16 mouse cellular contexts compared by ENCODE assay signal in genomic region chr16:8530018-8530417, GRCm38 (mm10). TPM values are rescaled to one million over a fixed set of nuclear protein-coding genes. Genes with fewer than 3 reads are reported as not detected.
DNase-seq lines count a peak whose midpoint lies in the region; ATAC-seq lines count a peak whose summit lies in the region.
"Had no signal": no experiment of that assay in that cellular context is flagged by ENCODE, and none has a peak within 500 bp of the region (broad histone marks: within the 10 kb centered on the region; RNA-seq: fewer than 3 reads in every experiment).

No protein-coding gene starts in this region.

- H3K27me3 ChIP-seq in neural tube, embryonic 13.5 days, result no peaks in the 10 kb centered on the region
- no peaks in the 10 kb centered on the region for H3K27me3 ChIP-seq in neural tube, embryonic 15.5 days (replicated peaks)
- H3K27me3 ChIP-seq in forebrain, embryonic 14.5 days (replicated peaks; ENCODE audit: control insufficient read depth, insufficient read depth, low read length), result peaks cover 27% of the 10 kb centered on the region
- H3K27me3 ChIP-seq: limb, embryonic 15.5 days had no signal

- H3K4me3 ChIP-seq in neural tube, embryonic 13.5 days, result no peak overlapping the region
- no peak overlapping the region for H3K4me3 ChIP-seq in neural tube, embryonic 15.5 days (replicated peaks)
- no peak overlapping the region for H3K4me3 ChIP-seq in forebrain, embryonic 14.5 days (ENCODE audit: low read depth, low read length)
- H3K4me3 ChIP-seq: forebrain, embryonic 10.5 days; heart, embryonic 10.5 days; limb, embryonic 15.5 days had no signal

- peak overlapping the region; percentile 50 for H3K27ac ChIP-seq in neural tube, embryonic 13.5 days (replicated peaks)
- H3K27ac ChIP-seq in neural tube, embryonic 15.5 days (replicated peaks), result peak overlapping the region; percentile 51
- H3K27ac ChIP-seq in forebrain, embryonic 14.5 days (ENCODE audit: low read depth, low read length), result no peak overlapping the region; the same call in 1 of the 2 replicates
- H3K27ac ChIP-seq: heart, embryonic 10.5 days; limb, embryonic 15.5 days had no signal

- no peaks in the 10 kb centered on the region for H3K9me3 ChIP-seq in neural tube, embryonic 13.5 days
- H3K9me3 ChIP-seq in neural tube, embryonic 15.5 days (replicated peaks), result no peaks in the 10 kb centered on the region
- H3K9me3 ChIP-seq in forebrain, embryonic 14.5 days (replicated peaks; ENCODE audit: control insufficient read depth, low read length), result no peaks in the 10 kb centered on the region
- H3K9me3 ChIP-seq: heart, embryonic 10.5 days; limb, embryonic 15.5 days had no signal

- H3K36me3 ChIP-seq in neural tube, embryonic 13.5 days, result peaks cover 10% of the 10 kb centered on the region
- H3K36me3 ChIP-seq in neural tube, embryonic 15.5 days, result 0 out of 2 replicates have a peak, but pooled peaks cover 3% of the 10 kb centered on the region
- H3K36me3 ChIP-seq in forebrain, embryonic 14.5 days (ENCODE audit: control insufficient read depth, insufficient read depth, low read length), result no peaks in the 10 kb centered on the region
- H3K36me3 ChIP-seq: forebrain, embryonic 10.5 days; limb, embryonic 15.5 days had no signal

- no peak overlapping the region for H3K4me2 ChIP-seq in neural tube, embryonic 13.5 days
- peak overlapping the region; percentile 3; the same call in 1 of the 2 replicates for H3K4me2 ChIP-seq in neural tube, embryonic 15.5 days
- no peak overlapping the region for H3K4me2 ChIP-seq in forebrain, embryonic 14.5 days (ENCODE audit: low read length)
- H3K4me2 ChIP-seq: limb, embryonic 15.5 days had no signal

- 67% methylated on average over 14 of the region's 14 CpGs for WGBS in neural tube, embryonic 13.5 days
- WGBS in neural tube, embryonic 15.5 days, result 50% methylated on average over 14 of the region's 14 CpGs
- WGBS in forebrain, embryonic 14.5 days, result 84% methylated on average over 14 of the region's 14 CpGs

- H3K4me1 ChIP-seq in neural tube, embryonic 13.5 days (replicated peaks), result peaks cover 39% of the 10 kb centered on the region
- peaks cover 28% of the 10 kb centered on the region for H3K4me1 ChIP-seq in neural tube, embryonic 15.5 days
- H3K4me1 ChIP-seq in forebrain, embryonic 14.5 days (ENCODE audit: control insufficient read depth, insufficient read depth, low read length), result no peaks in the 10 kb centered on the region

- ATAC-seq in neural tube, embryonic 13.5 days (ENCODE audit: low read depth), result no peak
- peak; percentile 67 for ATAC-seq in inflammation-experienced regulatory T-cells, adult 6 months
- ATAC-seq in neural tube, embryonic 15.5 days (ENCODE audit: low FRiP score), result no peak
- ATAC-seq in forebrain, embryonic 14.5 days, result no peak

- H3K9ac ChIP-seq in neural tube, embryonic 13.5 days, result 0 out of 2 replicates have a peak overlapping the region, but pooled peaks have one; percentile 17
- H3K9ac ChIP-seq in neural tube, embryonic 15.5 days (replicated peaks), result no peak overlapping the region
- no peak overlapping the region for H3K9ac ChIP-seq in forebrain, embryonic 14.5 days (ENCODE audit: low read length)
- H3K9ac ChIP-seq: limb, embryonic 15.5 days had no signal

- DNase-seq in neural tube, embryonic 10.5 days (ENCODE audit: extremely low spot score, low spot score), result no peak
- DNase-seq in brain, adult 2 months (ENCODE audit: low read depth, low spot score), result peak; percentile 36
- no peak for DNase-seq in spleen, postnatal 36 days (ENCODE audit: low spot score in 2 of 2)
- DNase-seq in layer of hippocampus, postnatal 14 days (ENCODE audit: low spot score in 2 of 2), result no peak
- DNase-seq in forebrain, embryonic 14.5 days (ENCODE audit: low spot score), result no peak
- DNase-seq: cerebellum, adult 11-12 months; heart, postnatal 4 days; layer of hippocampus, postnatal 36 days; lung, postnatal 36 days; right cerebral cortex, postnatal 14 days had no signal

RNA-seq across cellular contexts. Expression of gene Abat, which starts 16.8 kb away (rescaled TPM):
- 120 and 128 TPM in 2 replicates for polyA plus RNA-seq in neural tube, embryonic 13.5 days (2015; fragmentation: Nextera tagmentation; extraction: Ambion mirVana)
- polyA plus RNA-seq in inflammation-experienced regulatory T-cells, adult 6 months (2017; shearing (Covaris generic)), result 1 to 10 TPM in 2 of 3 experiments, under 1 TPM in 1; 0.67 to 1.3 (median 1.1) TPM
- polyA plus RNA-seq in neural tube, embryonic 15.5 days (2015; fragmentation: Nextera tagmentation; extraction: Ambion mirVana), result 111 TPM in 2 replicates
- total RNA-seq in layer of hippocampus, postnatal 14 days (2021), result 100 to 1,000 TPM; 149 to 156 TPM
- polyA plus RNA-seq in forebrain, embryonic 14.5 days (2014; fragmentation: Nextera tagmentation; extraction: Ambion mirVana), result 34.9 and 36.0 TPM in 2 replicates

RNA-seq across cellular contexts. Expression of gene Mettl22, which starts 59.4 kb away (rescaled TPM):
- polyA plus RNA-seq in neural tube, embryonic 13.5 days (2015; fragmentation: Nextera tagmentation; extraction: Ambion mirVana), result 29.4 and 31.6 TPM in 2 replicates
- 10 to 100 TPM; 10.2 to 18.3 (median 17.8) TPM for polyA plus RNA-seq in inflammation-experienced regulatory T-cells, adult 6 months (2017; shearing (Covaris generic))
- polyA plus RNA-seq in neural tube, embryonic 15.5 days (2015; fragmentation: Nextera tagmentation; extraction: Ambion mirVana), result 45.7 and 54.2 TPM in 2 replicates
- 10 to 100 TPM; 32.4 to 33.6 TPM for total RNA-seq in layer of hippocampus, postnatal 14 days (2021)
- 43.9 and 48.6 TPM in 2 replicates for polyA plus RNA-seq in forebrain, embryonic 14.5 days (2014; fragmentation: Nextera tagmentation; extraction: Ambion mirVana)

Comparison
In these comparisons a context has a peak if more than half of its experiments do, and no peak if none do; other contexts are left out.
1. RNA of gene Abat, which starts 16.8 kb away (polyA plus RNA-seq): 120 to 128 TPM in neural tube, embryonic 13.5 days, 111 TPM in neural tube, embryonic 15.5 days and 34.9 to 36.0 TPM in forebrain, embryonic 14.5 days; 0.67 to 1.3 TPM in inflammation-experienced regulatory T-cells, adult 6 months; every median in the first group is over 10 times any median in the second.